Mouse (Mus musculus): ENCODE measurements around the gene Zmpste24.
A peak's percentile ranks its signal among the peaks of the same experiment; 100 is the strongest.
"Not testable (repeated sequence)": the region's sequence is repeated elsewhere in the genome, so short reads cannot be mapped to it uniquely, and the experiment has no call there.

Gene Zmpste24

DNA sequence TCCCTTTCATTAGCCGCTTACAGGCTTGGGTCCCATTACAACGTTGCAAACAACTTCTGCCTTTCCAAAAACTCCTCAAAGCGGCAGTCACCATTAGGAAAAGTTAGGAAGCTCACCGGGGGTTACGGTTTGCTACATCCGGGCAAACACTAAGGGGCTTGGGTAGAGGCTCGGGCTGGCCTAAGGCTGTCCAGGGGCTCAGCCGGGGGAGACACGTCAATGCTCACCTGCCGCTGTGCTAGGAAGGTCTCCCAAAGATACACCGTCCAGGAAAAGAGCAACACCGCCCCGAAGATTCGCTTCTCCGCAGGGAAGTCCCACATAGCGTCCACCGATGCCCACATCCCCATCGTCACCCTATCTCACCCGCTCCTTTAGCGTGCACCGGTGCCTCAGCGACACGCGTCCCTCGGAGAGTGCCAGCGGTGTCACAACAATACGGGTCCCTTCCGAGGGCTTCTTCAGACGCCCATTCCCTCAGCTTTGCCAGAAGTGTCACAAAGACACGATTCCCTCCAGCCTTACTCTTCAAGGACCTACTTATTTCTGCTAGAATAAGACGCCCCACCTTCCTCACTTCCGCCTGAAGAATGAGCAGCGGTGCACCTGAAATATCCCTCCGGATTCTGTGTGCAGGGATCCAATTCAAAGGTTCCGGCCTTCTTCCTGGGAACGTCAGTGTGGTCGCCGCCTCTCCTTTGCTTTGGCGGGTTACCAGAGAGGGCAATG, at the start of gene Zmpste24:
Gene Zmpste24, minus strand, starts transcription at position 592 of the 729 bp plus-strand sequence.
- DNase-seq (ENCODE audit: extremely low spot score, low spot score) = peak; percentile 92

DNA sequence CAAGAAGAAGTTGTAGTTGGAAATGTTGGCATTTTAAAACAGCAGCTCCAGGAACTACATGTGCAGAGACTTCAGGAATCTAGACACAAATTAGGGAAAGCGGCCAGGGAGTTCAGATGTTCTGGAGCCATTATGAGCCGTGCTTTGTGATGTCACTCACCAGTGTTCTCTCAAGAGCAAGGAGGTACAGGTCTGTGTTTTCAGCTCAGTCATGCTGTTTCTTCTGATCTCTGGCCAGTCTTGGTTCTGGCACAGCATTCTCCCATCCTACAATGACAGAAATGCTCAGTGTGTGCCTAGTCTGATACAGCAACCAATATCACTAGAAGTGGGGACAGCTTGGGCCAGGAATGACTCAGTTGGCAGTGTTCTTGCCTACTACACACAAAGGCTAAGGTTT, 11.1 kb upstream of the Zmpste24 start, which contains the start of gene Tmco2:
Gene Tmco2, minus strand, starts transcription at position 101 of the 400 bp plus-strand sequence.
- DNase-seq (ENCODE audit: extremely low spot score, low spot score) = no peak

GRCm38 (mm10) chr4:121103304-121103703, 5.3 kb upstream of the Zmpste24 start:
- no peak for DNase-seq (ENCODE audit: extremely low spot score, low spot score)

DNA sequence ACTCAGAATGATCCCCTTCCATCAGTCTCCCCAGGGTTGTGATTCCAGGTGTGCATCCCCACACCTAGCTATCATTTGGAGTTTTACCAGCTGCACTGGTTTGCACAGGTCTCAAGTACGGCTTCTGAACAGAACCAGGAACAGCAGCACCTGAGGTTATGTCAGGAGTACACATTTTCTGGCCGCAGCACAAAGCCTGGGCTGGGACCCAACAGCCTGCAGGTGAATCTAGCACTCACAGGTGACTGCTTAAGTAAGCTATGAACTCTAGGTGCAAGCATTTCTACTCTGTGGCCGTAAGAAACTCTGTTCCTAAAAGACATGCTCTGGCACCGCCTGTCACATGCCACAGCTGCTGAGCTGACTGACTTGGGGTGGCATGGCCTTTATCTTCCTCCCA, 7.8 kb downstream of the Zmpste24 start:
- DNase-seq (ENCODE audit: extremely low spot score, low spot score) = no peak

GRCm38 (mm10) chr4:121088696-121089095, 9.3 kb downstream of the Zmpste24 start:
- no peak for DNase-seq (ENCODE audit: extremely low spot score, low spot score)

GRCm38 (mm10) chr4:121084506-121084905, 13.5 kb downstream of the Zmpste24 start:
- no peak for DNase-seq (ENCODE audit: extremely low spot score, low spot score)

- no peak for DNase-seq (ENCODE audit: extremely low spot score, low spot score)
Observed at GRCm38 (mm10) chr4:121080395-121080794, 17.6 kb downstream of the Zmpste24 start.

GRCm38 (mm10) chr4:121077915-121078646, 20.0 kb downstream of the Zmpste24 start:
- DNase-seq (ENCODE audit: extremely low spot score, low spot score) = no peak

GRCm38 (mm10) chr4:121074250-121074649, 23.8 kb downstream of the Zmpste24 start:
- no peak for DNase-seq (ENCODE audit: extremely low spot score, low spot score)

DNA sequence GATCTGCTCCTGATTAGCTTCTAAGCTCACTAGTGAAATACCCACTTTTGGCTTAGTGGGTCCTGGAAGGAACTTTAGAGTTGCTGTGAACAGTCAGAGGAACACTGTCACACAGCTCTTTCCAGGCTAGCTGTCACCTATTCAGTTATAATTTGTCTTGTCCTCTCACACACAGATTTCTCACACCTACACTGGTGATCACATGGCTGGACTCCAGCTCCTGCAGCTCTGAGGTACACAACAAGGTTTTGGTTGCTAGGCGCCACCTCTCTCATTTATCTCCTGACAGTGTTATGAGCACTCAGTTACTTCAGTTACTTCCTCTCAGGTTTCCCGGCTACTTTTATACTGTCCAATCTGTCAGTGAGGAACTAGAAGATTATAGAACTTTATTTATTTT, 32.7 kb downstream of the Zmpste24 start:
- no peak for DNase-seq (ENCODE audit: extremely low spot score, low spot score)

DNA sequence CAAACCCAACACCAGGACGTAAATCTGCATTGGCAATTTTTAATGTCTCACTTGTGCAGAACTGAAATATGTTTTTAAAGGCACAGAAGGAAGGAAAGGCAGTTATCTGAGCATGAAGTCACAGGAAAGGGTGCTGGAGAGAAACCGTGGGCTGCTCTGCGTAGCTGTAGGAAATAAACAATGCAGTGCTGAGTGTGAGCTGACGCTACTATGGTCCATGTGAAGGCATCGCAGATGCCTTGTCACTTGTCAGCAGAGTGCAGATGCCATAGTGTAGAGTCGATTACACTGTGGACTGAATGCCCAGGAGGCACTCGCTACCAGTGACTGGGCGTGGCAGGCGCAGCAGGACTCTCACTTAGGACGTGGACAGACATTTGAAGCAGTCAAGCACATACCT, 38.8 kb downstream of the Zmpste24 start:
- DNase-seq (ENCODE audit: extremely low spot score, low spot score) = not testable (repeated sequence)

DNA sequence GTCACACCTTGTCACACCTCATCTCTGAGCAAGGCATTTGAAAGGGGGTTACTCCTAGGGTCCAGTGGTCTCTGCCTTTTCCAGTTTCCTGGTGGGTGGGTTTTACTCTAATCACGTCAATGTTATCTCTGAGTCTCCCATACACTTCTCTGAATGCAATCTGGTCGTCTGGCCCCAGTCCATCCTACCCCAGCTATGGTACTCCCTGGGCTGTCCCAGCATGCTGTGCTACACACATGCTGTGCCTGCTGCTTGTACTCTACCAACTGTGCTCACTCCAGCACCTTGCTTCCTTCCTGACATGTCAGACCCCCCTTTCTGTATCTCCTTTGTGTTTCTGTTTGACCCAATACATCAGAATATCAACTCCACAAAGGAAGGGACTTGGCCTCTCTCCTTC, 41.0 kb downstream of the Zmpste24 start:
- DNase-seq (ENCODE audit: extremely low spot score, low spot score) = no peak

- no peak for DNase-seq (ENCODE audit: extremely low spot score, low spot score)
Observed at GRCm38 (mm10) chr4:121056342-121056741, 41.7 kb downstream of the Zmpste24 start.

GRCm38 (mm10) chr4:121052454-121053323, 45.4 kb downstream of the Zmpste24 start:
- no peak for DNase-seq (ENCODE audit: extremely low spot score, low spot score)

- no peak for DNase-seq (ENCODE audit: extremely low spot score, low spot score)
Observed at GRCm38 (mm10) chr4:121051863-121052262, 46.2 kb downstream of the Zmpste24 start.

GRCm38 (mm10) chr4:121042946-121043345, 55.1 kb downstream of the Zmpste24 start:
- no peak for DNase-seq (ENCODE audit: extremely low spot score, low spot score)

GRCm38 (mm10) chr4:121042472-121042871, 55.6 kb downstream of the Zmpste24 start:
- no peak for DNase-seq (ENCODE audit: extremely low spot score, low spot score)

DNA sequence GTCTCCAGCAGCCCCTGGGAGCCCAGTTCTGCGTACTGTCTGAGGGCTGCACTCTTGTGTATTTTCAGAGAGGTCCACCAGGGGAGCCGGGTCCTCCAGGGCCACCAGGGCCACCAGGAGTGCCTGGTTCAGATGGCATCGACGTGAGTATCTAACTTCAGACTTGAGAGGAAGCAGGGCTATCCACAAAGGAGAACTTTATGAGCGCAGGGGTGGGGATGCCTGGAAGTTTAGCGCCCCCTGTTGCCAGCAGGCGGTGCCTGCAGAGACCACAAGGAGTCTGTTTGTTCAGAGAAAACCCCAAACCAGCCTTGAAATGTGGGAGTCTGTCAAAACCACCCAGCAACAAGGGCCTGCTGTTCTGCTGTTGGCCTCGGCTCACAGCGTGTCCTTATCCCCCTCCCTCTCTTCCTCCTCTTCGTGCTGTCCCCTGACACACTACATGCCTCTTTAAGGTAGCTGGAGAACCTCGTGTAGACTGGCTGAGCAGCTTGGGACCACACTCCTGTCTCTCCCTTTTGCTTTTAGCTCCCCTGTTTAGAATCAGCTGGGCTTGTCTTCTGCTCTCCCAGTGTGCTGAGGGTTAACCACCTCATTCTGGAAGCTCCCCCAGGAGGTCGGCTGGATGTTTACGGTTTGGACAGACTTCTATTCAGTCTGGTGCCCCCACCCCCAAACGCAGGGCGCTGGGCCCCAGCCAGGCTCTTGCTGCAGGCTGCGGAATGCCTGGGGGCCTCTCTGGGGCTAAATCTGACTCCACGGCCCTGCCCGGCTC, 57.0 kb downstream of the Zmpste24 start:
- DNase-seq (ENCODE audit: extremely low spot score, low spot score) = peak; percentile 75

GRCm38 (mm10) chr4:121040323-121040722, 57.7 kb downstream of the Zmpste24 start:
- DNase-seq (ENCODE audit: extremely low spot score, low spot score) = no peak

- DNase-seq (ENCODE audit: extremely low spot score, low spot score) = peak; percentile 54
Observed at GRCm38 (mm10) chr4:121039331-121040115, 58.5 kb downstream of the Zmpste24 start, which contains the start of gene Col9a2. Gene Col9a2, plus strand, starts transcription at chr4:121039385.

Data from neural tube, embryonic 10.5 days (tissue).